Mouse (Mus musculus): ENCODE measurements around the gene Slc22a14. TPM values are rescaled to one million over a fixed set of nuclear protein-coding genes. Genes with fewer than 3 reads are reported as not detected.
"Not testable (repeated sequence)": the region's sequence is repeated elsewhere in the genome, so short reads cannot be mapped to it uniquely, and the experiment has no call there.

Slc22a14 gene
- polyA plus RNA-seq, 1 experiment from 2014 or later = 0.26 TPM

DNA sequence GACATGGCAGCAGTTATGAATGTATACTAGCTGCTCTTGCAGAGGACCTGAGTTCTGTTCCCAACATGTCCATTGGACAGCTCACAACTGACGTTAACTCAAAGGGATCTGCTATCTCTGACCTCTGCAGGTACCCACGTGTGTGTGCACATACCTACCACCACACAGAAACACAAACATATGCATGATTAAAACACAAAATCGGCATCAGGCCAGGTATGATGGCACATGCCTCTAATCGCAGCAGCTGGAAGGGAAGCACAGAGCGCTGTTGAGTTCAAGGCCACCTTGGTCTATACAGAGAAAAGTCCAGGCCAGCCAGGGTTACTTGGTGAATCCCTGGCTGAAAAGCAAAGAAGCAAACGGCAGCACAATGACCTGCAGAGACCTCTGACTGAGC lies 67.7 kb downstream of the Slc22a14 start:
- ATAC-seq = no peak
- in situ Hi-C loops (cut with MboI; ENCODE audit: low pct_unique_long_range_greater_than_20kb) = no loop called here
- ChIA-PET CTCF (interaction anchor here (0.8 kb wide), 1 partner anchor 9 kb away, joined by 3 read pairs; no protein-coding TSS in a partner anchor), POLR2A (no interaction called here)
- H3K27me3 ChIP-seq = no peaks in the 10 kb centered on the region
- no peak for TF ChIP-seq CTCF (IDR thresholded peaks at IDR 0.05)
- no peak for DNase-seq (ENCODE audit: low read depth, low spot score)

- ChIA-PET CTCF (no interaction called here), POLR2A (interaction anchor here (0.7 kb wide), 1 partner anchor 13 kb away, joined by 3 read pairs; no protein-coding TSS in a partner anchor)
- in situ Hi-C loops (cut with MboI; ENCODE audit: low pct_unique_long_range_greater_than_20kb) = no loop called here
- no peak for ATAC-seq
- TF ChIP-seq CTCF (IDR thresholded peaks at IDR 0.05) = no peak
- H3K27me3 ChIP-seq = no peaks in the 10 kb centered on the region
- DNase-seq (ENCODE audit: low read depth, low spot score) = no peak
Measured at GRCm38 (mm10) chr9:119290791-119291190, 74.6 kb downstream of the Slc22a14 start.

- in situ Hi-C loops (cut with MboI; ENCODE audit: low pct_unique_long_range_greater_than_20kb) = no loop called here
- ATAC-seq = no peak
- ChIA-PET POLR2A (no interaction called here), CTCF (interaction anchor here (1.1 kb wide), 1 partner anchor 19 kb away, joined by 3 read pairs; no protein-coding TSS in a partner anchor)
- H3K27me3 ChIP-seq = no peaks in the 10 kb centered on the region
- TF ChIP-seq CTCF (IDR thresholded peaks at IDR 0.05) = no peak
- no peak for DNase-seq (ENCODE audit: low read depth, low spot score)
Measured at GRCm38 (mm10) chr9:119280894-119281682, 84.3 kb downstream of the Slc22a14 start.

DNA sequence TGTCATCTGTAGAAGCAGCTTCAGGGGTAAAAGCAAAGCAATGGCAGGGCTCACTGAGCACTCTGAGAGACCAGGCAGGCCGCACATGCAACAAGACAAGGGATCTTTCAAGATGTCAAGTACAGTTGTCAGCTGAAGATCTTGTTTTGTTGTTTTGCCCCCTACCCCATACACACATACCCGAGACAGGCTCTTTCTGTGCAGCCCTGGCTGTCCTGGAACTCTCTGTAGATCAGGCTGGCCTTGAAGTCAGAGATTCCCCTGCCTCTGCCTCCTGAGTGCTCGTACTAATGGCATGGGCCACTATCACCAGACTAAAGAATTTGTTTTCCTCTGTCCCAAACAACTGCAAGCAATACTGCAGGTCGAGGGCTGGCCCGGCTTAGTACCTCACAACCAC lies 87.3 kb downstream of the Slc22a14 start:
- CTCF ChIA-PET = interaction anchor here (0.8 kb wide), 1 partner anchor 10 kb away, joined by 3 read pairs; no protein-coding TSS in a partner anchor
- POLR2A ChIA-PET = no interaction called here
- ATAC-seq (no peak), DNase-seq (ENCODE audit: low read depth, low spot score) (no peak)
- no peak for TF ChIP-seq CTCF (IDR thresholded peaks at IDR 0.05)
- no peaks in the 10 kb centered on the region for H3K27me3 ChIP-seq
- in situ Hi-C loops (cut with MboI; ENCODE audit: low pct_unique_long_range_greater_than_20kb) = no loop called here

DNA sequence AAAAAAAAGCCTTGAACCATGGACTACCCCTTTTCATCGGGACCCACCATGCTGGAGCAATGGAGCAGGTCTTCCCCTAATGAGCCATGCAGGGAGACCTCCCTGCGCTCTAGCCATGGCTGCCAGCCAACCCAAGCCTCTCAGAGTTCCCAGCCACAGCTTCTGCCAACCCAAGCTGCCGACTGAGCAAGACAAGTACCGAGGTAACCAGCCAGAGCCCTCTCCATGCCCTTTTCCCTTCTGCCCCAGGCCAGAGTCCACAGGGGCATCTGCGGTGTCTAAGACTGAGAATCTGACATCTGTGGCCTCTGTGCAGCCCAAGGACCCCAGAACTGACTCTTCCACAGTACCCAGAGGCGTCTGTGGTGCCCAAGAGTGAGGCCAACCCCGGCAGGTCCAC lies 89.0 kb downstream of the Slc22a14 start:
- no peak for DNase-seq (ENCODE audit: low read depth, low spot score)
- no peak for ATAC-seq
- CTCF ChIA-PET = no interaction called here
- TF ChIP-seq CTCF (IDR thresholded peaks at IDR 0.05) = no peak
- in situ Hi-C loops (cut with MboI; ENCODE audit: low pct_unique_long_range_greater_than_20kb) = no loop called here
- POLR2A ChIA-PET = no interaction called here
- no peaks in the 10 kb centered on the region for H3K27me3 ChIP-seq

DNA sequence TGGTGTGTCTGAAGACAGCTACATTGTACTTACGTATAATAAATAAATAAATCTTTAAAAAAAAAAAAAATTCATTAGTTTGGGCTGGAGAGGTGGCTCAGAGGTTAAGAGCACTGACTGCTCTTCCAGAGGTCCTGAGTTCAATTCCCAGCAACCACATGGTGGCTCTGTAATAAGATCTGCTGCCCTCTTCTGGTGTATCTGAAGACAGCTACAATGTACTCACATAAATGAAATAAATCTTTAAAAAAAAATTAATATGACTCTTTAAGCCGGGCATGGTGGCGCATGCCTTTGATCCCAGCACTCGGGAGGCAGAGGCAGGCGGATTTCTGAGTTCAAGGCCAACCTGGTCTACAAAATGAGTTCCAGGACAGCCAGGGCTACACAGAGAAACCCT lies 90.5 kb downstream of the Slc22a14 start:
- TF ChIP-seq CTCF (IDR thresholded peaks at IDR 0.05) = peak; percentile 56
- in situ Hi-C loops (cut with MboI; ENCODE audit: low pct_unique_long_range_greater_than_20kb); POLR2A ChIA-PET; DNase-seq (ENCODE audit: low read depth, low spot score); H3K27me3 ChIP-seq; ATAC-seq: not testable (repeated sequence)
- CTCF ChIA-PET = interaction anchor here (0.8 to 2.1 kb wide), 3 partner anchors 10 to 26 kb away, joined by 3 to 6 read pairs (median 5); no protein-coding TSS in a partner anchor

- DNase-seq (ENCODE audit: low read depth, low spot score) = no peak
- in situ Hi-C loops (cut with MboI; ENCODE audit: low pct_unique_long_range_greater_than_20kb) = no loop called here
- TF ChIP-seq CTCF (IDR thresholded peaks at IDR 0.05) = no peak
- no peaks in the 10 kb centered on the region for H3K27me3 ChIP-seq
- POLR2A ChIA-PET = no interaction called here
- ATAC-seq = no peak
- CTCF ChIA-PET = interaction anchor here (2.1 kb wide), 1 partner anchor 16 kb away, joined by 4 read pairs; no protein-coding TSS in a partner anchor
Measured at GRCm38 (mm10) chr9:119271496-119271895, 93.9 kb downstream of the Slc22a14 start.

DNA sequence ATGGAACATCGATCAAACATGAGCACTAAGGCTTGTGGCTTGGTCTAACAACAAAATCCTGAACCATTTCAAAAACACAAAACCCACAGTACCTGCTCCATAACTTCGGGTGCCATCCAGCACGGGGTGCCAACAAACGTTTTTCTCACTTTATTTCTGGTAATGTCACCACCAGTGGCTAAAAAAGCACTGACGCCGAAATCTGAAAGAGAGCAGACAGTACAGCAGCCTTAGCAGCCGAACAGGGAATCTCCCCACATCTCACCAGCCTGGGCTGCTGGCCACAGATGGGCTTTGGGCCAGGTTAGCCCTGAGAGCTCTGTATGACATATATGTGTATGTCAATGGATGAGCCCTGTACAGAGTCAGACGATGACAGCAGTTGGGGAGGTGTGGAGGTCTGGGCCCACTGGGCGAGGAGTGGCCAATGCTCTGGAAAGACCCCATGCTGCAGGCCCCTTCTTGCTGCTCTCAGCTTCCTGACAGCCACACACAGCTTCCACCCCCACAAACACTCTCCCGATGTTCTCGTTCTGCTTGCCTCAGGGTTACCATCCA lies 96.7 kb downstream of the Slc22a14 start:
- no peak for TF ChIP-seq CTCF (IDR thresholded peaks at IDR 0.05)
- in situ Hi-C loops (cut with MboI; ENCODE audit: low pct_unique_long_range_greater_than_20kb) = no loop called here
- no peak for ATAC-seq
- no peak for DNase-seq (ENCODE audit: low read depth, low spot score)
- CTCF ChIA-PET = no interaction called here
- POLR2A ChIA-PET = no interaction called here
- no peaks in the 10 kb centered on the region for H3K27me3 ChIP-seq

- DNase-seq (ENCODE audit: low read depth, low spot score) (no peak), ATAC-seq (no peak)
- no peaks in the 10 kb centered on the region for H3K27me3 ChIP-seq
- in situ Hi-C loops (cut with MboI; ENCODE audit: low pct_unique_long_range_greater_than_20kb) = no loop called here
- TF ChIP-seq CTCF (IDR thresholded peaks at IDR 0.05) = no peak
- POLR2A ChIA-PET = no interaction called here
- CTCF ChIA-PET = no interaction called here
Measured at GRCm38 (mm10) chr9:119268120-119268519, 97.2 kb downstream of the Slc22a14 start.

DNA sequence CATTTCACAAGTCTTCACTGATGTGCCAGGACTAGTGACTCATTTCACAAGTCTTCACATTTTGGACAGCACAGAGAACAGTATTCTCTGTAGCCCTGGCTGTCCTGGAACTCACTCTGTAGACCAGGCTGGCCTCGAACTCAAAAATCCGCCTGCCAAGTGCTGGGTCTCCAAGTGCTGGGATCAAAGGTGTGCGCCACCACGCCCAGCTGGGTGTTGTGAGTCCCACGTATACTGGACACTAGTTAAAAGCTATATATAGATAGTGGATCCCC lies 99.3 kb downstream of the Slc22a14 start:
- DNase-seq (ENCODE audit: low read depth, low spot score); H3K27me3 ChIP-seq; ATAC-seq; in situ Hi-C loops (cut with MboI; ENCODE audit: low pct_unique_long_range_greater_than_20kb); CTCF ChIA-PET: not testable (repeated sequence)
- POLR2A ChIA-PET = interaction anchor here (0.6 kb wide), 1 partner anchor 18 kb away, joined by 3 read pairs; no protein-coding TSS in a partner anchor

DNA sequence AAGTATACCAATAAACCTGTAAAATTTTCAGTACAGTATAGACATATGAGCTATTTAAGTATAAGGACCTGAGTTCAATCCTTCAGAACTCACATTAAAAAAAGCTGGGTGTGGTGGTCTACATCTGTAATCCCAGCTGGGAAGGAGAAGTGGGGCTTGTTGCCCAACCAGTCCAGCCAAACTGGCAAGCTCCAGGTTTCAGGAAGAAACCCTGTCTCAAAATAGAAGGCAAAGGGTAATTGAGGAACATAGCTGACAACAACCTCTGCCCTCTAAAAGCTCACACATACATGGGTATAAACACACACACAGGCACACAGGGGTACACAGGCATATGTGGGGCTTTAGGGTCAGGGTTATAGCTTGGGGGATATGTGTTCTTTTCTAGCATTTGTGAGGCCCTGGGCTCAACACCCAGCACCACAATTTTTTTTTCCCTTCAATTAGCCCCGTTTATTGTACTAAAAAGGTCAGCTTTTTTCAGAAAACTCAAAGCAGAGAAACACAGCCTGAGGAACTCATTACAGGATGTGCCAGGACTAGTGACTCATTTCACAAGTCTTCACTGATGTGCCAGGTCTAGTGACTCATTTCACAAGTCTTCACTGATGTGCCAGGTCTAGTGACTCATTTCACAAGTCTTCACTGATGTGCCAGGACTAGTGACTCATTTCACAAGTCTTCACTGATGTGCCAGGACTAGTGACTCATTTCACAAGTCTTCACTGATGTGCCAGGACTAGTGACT lies 99.8 kb downstream of the Slc22a14 start:
- H3K27me3 ChIP-seq; ATAC-seq; DNase-seq (ENCODE audit: low read depth, low spot score); in situ Hi-C loops (cut with MboI; ENCODE audit: low pct_unique_long_range_greater_than_20kb): not testable (repeated sequence)
- POLR2A ChIA-PET = interaction anchor here (0.5 to 0.6 kb wide), 2 partner anchors 17 to 93 kb away, joined by 3 to 7 read pairs; no protein-coding TSS in a partner anchor
- CTCF ChIA-PET = interaction anchor here (1.6 kb wide), 1 partner anchor 8 kb away, joined by 5 read pairs; no protein-coding TSS in a partner anchor
